Mouse (Mus musculus) lung, postnatal 0 days (tissue): ENCODE results near the gene Nrcam.

Source experiments
- CTCF ChIP-seq: IDR thresholded peaks from 2 replicates; pipeline ENCODE4 v1.5.1; 2016; ENCODE audit warnings: antibody characterized with exemption, mild to moderate bottlenecking
- EP300 ChIP-seq: IDR thresholded peaks from 2 replicates; pipeline ENCODE4 v1.6.1; 2016; ENCODE audit warnings: antibody characterized with exemption, mild to moderate bottlenecking, control low read depth

DNA sequence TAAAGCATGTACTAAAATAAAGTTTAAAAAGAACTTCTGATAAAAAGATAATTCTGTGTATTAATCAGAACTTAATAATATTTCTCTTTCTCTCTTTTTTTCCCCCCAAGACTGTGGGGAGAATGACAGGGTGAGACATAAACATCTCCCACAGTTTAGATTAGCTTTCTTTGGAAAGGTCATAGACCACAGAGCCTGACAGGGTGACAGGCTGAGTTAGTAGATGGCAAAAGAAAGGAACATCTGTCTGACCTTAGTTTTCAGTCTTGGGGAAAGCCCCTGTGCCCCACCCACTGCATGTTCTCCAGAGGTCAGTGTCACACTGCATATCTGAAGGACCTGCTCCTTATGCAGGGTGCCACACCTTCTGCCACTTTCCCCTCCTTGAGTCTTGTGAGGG is 222.9 kb downstream of the Nrcam start:
- TF ChIP-seq EP300 (peak; percentile 63; the same call in 1 of the 2 replicates), CTCF (no peak)
